Mouse (Mus musculus) midbrain, embryonic 13.5 days (tissue): ENCODE measurements at regions not wholly inside any gene's neighbourhood (a gene's known extent, or its start where the extent isn't known, plus 50 kb on each side); places are given as distances from the start of the nearest gene placed in this dataset.

Experiments used
- ATAC-seq: fragments of 200-750 bp; cut with Nextera tagmentation; 2 replicates; pipeline ENCODE4 v1.8.0; 2017; ENCODE audit warnings: mild to moderate bottlenecking, moderate TSS enrichment, moderate library complexity
- H3K27ac ChIP-seq: fragments of 300-500 bp; sonication (generic); 2 replicates; pipeline ENCODE4 v1.5.1; 2015; ENCODE audit warnings: inconsistent platforms, mild to moderate bottlenecking, moderate library complexity
- H3K27me3 ChIP-seq: fragments of 300-500 bp; sonication (generic); 2 replicates; pipeline ENCODE4 v1.6.1; 2015; ENCODE audit warnings: mild to moderate bottlenecking, inconsistent platforms
- H3K36me3 ChIP-seq: fragments of 300-500 bp; sonication (generic); 2 replicates; pipeline ENCODE4 v1.6.1; 2015; ENCODE audit warnings: mild to moderate bottlenecking, inconsistent platforms
- H3K4me1 ChIP-seq: fragments of 300-500 bp; sonication (generic); replicated peaks from 2 replicates; pipeline ENCODE4 v1.6.1; 2015; ENCODE audit warnings: inconsistent platforms
- H3K4me2 ChIP-seq: fragments of 300-500 bp; sonication (generic); replicated peaks from 2 replicates; pipeline ENCODE4 v1.6.1; 2015; ENCODE audit warnings: moderate library complexity, mild to moderate bottlenecking, inconsistent platforms
- H3K4me3 ChIP-seq: fragments of 300-500 bp; sonication (generic); replicated peaks from 2 replicates; pipeline ENCODE4 v1.5.1; 2015; ENCODE audit warnings: mild to moderate bottlenecking, inconsistent platforms
- H3K9ac ChIP-seq: fragments of 300-500 bp; sonication (generic); replicated peaks from 2 replicates; pipeline ENCODE4 v1.6.1; 2015; ENCODE audit warnings: mild to moderate bottlenecking, inconsistent platforms
- H3K9me3 ChIP-seq: fragments of 300-500 bp; sonication (generic); 2 replicates; pipeline ENCODE4 v1.6.1; 2016; ENCODE audit warnings: mild to moderate bottlenecking, inconsistent platforms
- WGBS: fragments of 180-500 bp; shearing (Covaris S2); methylation state at CpG from one replicate; pipeline ENCODE4 v1.1.7; 2015; 5-methylcytosine and 5-hydroxymethylcytosine counted together

DNA sequence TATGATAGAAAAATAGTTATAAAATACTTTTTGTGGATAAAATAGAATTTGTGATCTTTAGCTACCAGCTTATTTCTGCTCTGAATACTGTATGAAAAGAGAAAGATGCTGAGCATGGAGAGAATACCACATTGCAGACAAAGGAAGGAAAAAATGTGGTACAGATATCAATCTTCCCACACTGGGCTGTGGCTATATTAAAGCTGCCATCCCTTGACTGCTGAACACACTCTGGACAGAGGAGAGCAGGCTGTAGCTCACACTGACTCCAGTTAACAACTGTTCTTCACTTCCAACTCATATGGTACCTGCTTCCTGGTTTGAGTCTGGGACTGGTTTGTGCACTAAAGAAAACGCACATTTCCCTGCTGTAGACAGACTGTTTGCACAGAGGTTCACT is 76.7 kb upstream of the Try4 start:
- Histone ChIP-seq H3K4me1 (no peaks in the 10 kb centered on the region), H3K36me3 (no peaks in the 10 kb centered on the region), H3K27ac (no peak overlapping the region), H3K27me3 (no peaks in the 10 kb centered on the region), H3K4me2 (no peak overlapping the region), H3K4me3 (no peak overlapping the region), H3K9ac (no peak overlapping the region), H3K9me3 (no peaks in the 10 kb centered on the region)
- 85% methylated on average over 1 of the region's 1 CpGs for WGBS
- no peak for ATAC-seq

DNA sequence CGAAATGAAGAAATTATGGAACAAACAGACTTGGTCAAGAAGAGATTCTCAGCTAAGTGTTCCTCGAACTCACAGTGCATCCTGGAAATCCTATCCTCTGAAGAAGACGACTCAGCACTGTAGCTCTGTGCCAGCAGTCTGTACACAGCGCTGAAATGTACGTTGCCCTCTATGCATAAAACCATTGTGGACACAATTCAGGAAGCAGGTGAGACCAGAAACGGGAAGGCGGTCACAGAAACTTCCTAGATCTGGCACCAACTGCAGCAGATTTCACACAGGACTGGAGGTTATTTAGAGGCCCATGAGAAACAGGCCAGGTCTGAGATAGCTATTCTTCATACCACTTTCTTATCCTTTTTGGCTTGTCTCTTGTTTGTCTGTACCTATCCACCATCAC is 83.7 kb upstream of the Try4 start:
- no peaks in the 10 kb centered on the region for H3K36me3 ChIP-seq
- WGBS: 88% methylated on average over 7 of the region's 7 CpGs
- no peaks in the 10 kb centered on the region for H3K4me1 ChIP-seq
- H3K27ac ChIP-seq: no peak overlapping the region
- H3K4me2 ChIP-seq: no peak overlapping the region
- H3K9ac ChIP-seq: no peak overlapping the region
- H3K27me3 ChIP-seq: no peaks in the 10 kb centered on the region
- H3K9me3 ChIP-seq: no peaks in the 10 kb centered on the region
- ATAC-seq: no peak
- H3K4me3 ChIP-seq: no peak overlapping the region

GRCm38 (mm10) chr6:41215857-41216256 is 86.2 kb upstream of the Try4 start:
- no peak for ATAC-seq
- no peaks in the 10 kb centered on the region for H3K9me3 ChIP-seq
- H3K27ac ChIP-seq: no peak overlapping the region
- H3K4me2 ChIP-seq: no peak overlapping the region
- 87% methylated on average over 4 of the region's 4 CpGs for WGBS
- no peak overlapping the region for H3K9ac ChIP-seq
- no peaks in the 10 kb centered on the region for H3K27me3 ChIP-seq
- no peaks in the 10 kb centered on the region for H3K36me3 ChIP-seq
- no peaks in the 10 kb centered on the region for H3K4me1 ChIP-seq
- H3K4me3 ChIP-seq: no peak overlapping the region

DNA sequence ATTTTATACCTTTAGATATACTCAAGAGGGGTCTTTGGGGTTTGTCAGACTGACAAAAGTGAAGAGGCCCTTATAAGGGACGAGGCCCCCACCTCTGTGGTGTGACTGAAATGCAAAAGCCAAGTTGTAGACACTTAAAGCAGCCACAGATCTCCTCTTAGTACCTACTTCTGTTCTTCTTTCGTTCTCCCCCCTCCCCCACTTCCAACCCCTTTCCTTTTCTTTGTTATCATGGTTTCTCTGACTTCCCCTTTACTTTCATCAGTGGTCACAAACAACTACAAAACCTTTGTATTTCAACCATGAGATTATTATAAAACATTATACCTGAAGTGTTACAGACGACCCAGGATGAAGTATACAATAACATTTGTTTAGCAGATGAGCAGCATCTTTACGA is 96.2 kb upstream of the Try4 start:
- no peak overlapping the region for H3K4me2 ChIP-seq
- H3K4me1 ChIP-seq: no peaks in the 10 kb centered on the region
- no peaks in the 10 kb centered on the region for H3K27me3 ChIP-seq
- H3K27ac ChIP-seq: no peak overlapping the region
- ATAC-seq: no peak
- H3K9ac ChIP-seq: no peak overlapping the region
- no peaks in the 10 kb centered on the region for H3K36me3 ChIP-seq
- H3K9me3 ChIP-seq: no peaks in the 10 kb centered on the region
- H3K4me3 ChIP-seq: no peak overlapping the region
- WGBS: 74% methylated on average over 4 of the region's 4 CpGs

DNA sequence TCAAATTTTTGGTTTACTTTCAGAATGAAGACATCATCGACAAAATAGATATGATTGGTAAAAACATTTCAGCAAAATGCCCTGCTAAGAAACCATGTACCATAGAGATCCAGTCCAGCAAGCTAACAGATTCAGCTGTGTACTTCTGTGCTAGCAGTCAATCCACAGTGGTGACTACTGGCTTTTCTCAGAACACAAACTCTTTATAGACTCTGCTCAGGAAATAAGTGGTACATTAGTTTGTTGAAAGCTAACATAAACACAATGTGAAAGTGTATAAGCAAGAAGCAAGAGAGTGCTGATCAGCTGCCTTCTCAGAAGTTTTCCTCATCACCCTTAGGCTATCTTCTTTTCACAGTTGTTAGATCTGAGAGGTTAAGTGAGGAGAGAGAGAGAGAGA is 99.2 kb upstream of the Try4 start:
- 87% methylated on average over 1 of the region's 1 CpGs for WGBS
- H3K27me3 ChIP-seq: no peaks in the 10 kb centered on the region
- no peak overlapping the region for H3K4me2 ChIP-seq
- no peaks in the 10 kb centered on the region for H3K9me3 ChIP-seq
- H3K9ac ChIP-seq: no peak overlapping the region
- H3K27ac ChIP-seq: no peak overlapping the region
- H3K4me3 ChIP-seq: no peak overlapping the region
- no peak for ATAC-seq
- H3K36me3 ChIP-seq: no peaks in the 10 kb centered on the region
- H3K4me1 ChIP-seq: no peaks in the 10 kb centered on the region

DNA sequence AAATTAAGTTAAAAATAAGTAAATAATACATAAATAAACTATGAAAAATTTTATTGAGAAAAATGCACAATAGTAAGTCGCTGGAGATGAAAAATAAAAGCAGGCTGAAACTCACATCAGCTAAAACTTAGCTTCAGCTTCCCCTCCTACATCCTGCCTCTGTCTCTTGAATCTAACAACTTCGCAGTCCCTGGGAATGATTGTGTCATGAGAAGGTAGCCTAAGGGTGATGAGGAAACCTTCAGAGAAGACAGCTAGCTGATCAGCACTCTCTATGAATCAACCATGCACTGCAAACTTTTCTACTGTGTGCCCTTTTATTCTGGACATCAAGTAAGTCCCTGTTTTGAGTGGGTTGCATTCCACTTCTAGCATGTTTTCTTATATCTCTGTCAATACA is 99.8 kb upstream of the Try4 start:
- Histone ChIP-seq H3K4me3 (no peak overlapping the region), H3K4me1 (no peaks in the 10 kb centered on the region), H3K36me3 (no peaks in the 10 kb centered on the region), H3K27me3 (no peaks in the 10 kb centered on the region), H3K4me2 (no peak overlapping the region), H3K9me3 (no peaks in the 10 kb centered on the region), H3K27ac (no peak overlapping the region), H3K9ac (no peak overlapping the region)
- ATAC-seq: no peak
- 79% methylated on average over 2 of the region's 2 CpGs for WGBS

DNA sequence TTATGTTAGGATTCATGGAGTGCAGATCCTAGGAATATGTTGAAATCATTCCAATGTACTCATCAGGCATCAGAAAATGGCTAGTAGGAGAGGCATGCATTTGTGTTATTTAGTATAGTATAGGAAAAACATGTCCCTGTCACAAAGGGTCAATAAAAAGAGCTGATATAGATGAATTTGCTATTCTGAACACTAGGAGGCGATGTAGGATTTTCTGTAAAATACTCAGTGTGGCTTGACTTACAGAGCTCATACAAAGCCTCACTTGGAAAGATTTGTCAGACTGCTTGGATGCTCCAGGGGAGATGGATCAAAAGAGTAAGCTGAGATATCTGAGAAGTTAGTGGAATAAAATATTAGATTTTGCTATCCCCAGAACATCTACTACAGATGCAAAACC is 107.6 kb upstream of the Try4 start:
- H3K27me3 ChIP-seq: no peaks in the 10 kb centered on the region
- H3K4me1 ChIP-seq: 0 out of 2 replicates have a peak, but pooled peaks cover 4% of the 10 kb centered on the region
- H3K4me2 ChIP-seq: no peak overlapping the region
- H3K36me3 ChIP-seq: no peaks in the 10 kb centered on the region
- 42% methylated on average over 1 of the region's 1 CpGs for WGBS
- no peak overlapping the region for H3K27ac ChIP-seq
- ATAC-seq: no peak
- no peak overlapping the region for H3K9ac ChIP-seq
- H3K4me3 ChIP-seq: no peak overlapping the region
- no peaks in the 10 kb centered on the region for H3K9me3 ChIP-seq

GRCm38 (mm10) chr6:41191734-41192326 is 110.2 kb upstream of the Try4 start:
- 92% methylated on average over 1 of the region's 1 CpGs for WGBS
- peak; percentile 76 for ATAC-seq
- no peaks in the 10 kb centered on the region for H3K9me3 ChIP-seq
- H3K4me1 ChIP-seq: 0 out of 2 replicates have a peak, but pooled peaks cover 4% of the 10 kb centered on the region
- no peak overlapping the region for H3K9ac ChIP-seq
- no peaks in the 10 kb centered on the region for H3K36me3 ChIP-seq
- no peak overlapping the region for H3K27ac ChIP-seq
- H3K4me2 ChIP-seq: no peak overlapping the region
- no peak overlapping the region for H3K4me3 ChIP-seq
- H3K27me3 ChIP-seq: no peaks in the 10 kb centered on the region

- no peak for ATAC-seq
Observed at GRCm38 (mm10) chr6:41188910-41189309, 113.2 kb upstream of the Try4 start.

GRCm38 (mm10) chr6:41187966-41188365 is 114.1 kb upstream of the Try4 start:
- WGBS: 91% methylated on average over 1 of the region's 1 CpGs
- no peak for ATAC-seq

More at GRCm38 (mm10) chr6:41188910-41189309, 113.2 kb upstream of the Try4 start:
- Histone ChIP-seq H3K27ac (no peak overlapping the region), H3K36me3 (no peaks in the 10 kb centered on the region), H3K4me3 (no peak overlapping the region), H3K9ac (no peak overlapping the region), H3K4me2 (no peak overlapping the region), H3K4me1 (0 out of 2 replicates have a peak, but pooled peaks cover 4% of the 10 kb centered on the region), H3K9me3 (no peaks in the 10 kb centered on the region), H3K27me3 (no peaks in the 10 kb centered on the region)
- WGBS: 81% methylated on average over 2 of the region's 2 CpGs

GRCm38 (mm10) chr6:41178896-41179295 is 123.2 kb upstream of the Try4 start:
- Histone ChIP-seq H3K36me3 (no peaks in the 10 kb centered on the region), H3K27ac (no peak overlapping the region), H3K9ac (no peak overlapping the region), H3K27me3 (no peaks in the 10 kb centered on the region), H3K9me3 (no peaks in the 10 kb centered on the region), H3K4me2 (no peak overlapping the region), H3K4me1 (no peaks in the 10 kb centered on the region), H3K4me3 (no peak overlapping the region)
- no peak for ATAC-seq
- 91% methylated on average over 7 of the region's 7 CpGs for WGBS

More at GRCm38 (mm10) chr6:41187966-41188365, 114.1 kb upstream of the Try4 start:
- H3K4me1 ChIP-seq: 0 out of 2 replicates have a peak, but pooled peaks cover 4% of the 10 kb centered on the region
- H3K4me2 ChIP-seq: no peak overlapping the region
- no peaks in the 10 kb centered on the region for H3K27me3 ChIP-seq
- no peaks in the 10 kb centered on the region for H3K9me3 ChIP-seq
- H3K27ac ChIP-seq: no peak overlapping the region
- no peaks in the 10 kb centered on the region for H3K36me3 ChIP-seq
- no peak overlapping the region for H3K9ac ChIP-seq
- no peak overlapping the region for H3K4me3 ChIP-seq

- H3K27me3 ChIP-seq: no peaks in the 10 kb centered on the region
- ATAC-seq: no peak
- H3K4me2 ChIP-seq: no peak overlapping the region
- no peak overlapping the region for H3K27ac ChIP-seq
- H3K4me3 ChIP-seq: no peak overlapping the region
- no peak overlapping the region for H3K9ac ChIP-seq
- H3K36me3 ChIP-seq: no peaks in the 10 kb centered on the region
- H3K4me1 ChIP-seq: no peaks in the 10 kb centered on the region
- H3K9me3 ChIP-seq: no peaks in the 10 kb centered on the region
- 68% methylated on average over 2 of the region's 2 CpGs for WGBS
Observed at GRCm38 (mm10) chr6:41178019-41178418, 124.0 kb upstream of the Try4 start.

DNA sequence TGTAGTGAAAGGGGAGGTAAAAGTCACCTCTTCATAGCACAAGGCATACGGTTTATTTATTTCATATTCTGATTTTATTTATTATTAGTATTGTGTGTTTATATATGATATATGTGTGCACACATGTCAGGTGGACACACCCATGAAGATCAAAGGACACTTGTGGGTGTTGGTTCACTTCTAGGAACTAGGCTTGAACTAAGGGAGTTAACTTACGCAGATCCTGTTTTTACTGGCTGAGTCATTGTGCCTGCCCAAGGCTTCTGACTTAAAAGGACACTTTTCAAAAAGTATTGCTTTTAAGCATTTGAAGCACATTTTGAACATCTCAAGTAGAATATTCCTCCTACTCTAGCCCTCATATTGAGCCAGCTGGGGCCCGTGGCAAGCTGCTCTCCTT is 124.9 kb upstream of the Try4 start:
- ATAC-seq: no peak
- Histone ChIP-seq H3K36me3 (no peaks in the 10 kb centered on the region), H3K4me3 (no peak overlapping the region), H3K9me3 (no peaks in the 10 kb centered on the region), H3K9ac (no peak overlapping the region), H3K27ac (no peak overlapping the region), H3K4me2 (no peak overlapping the region), H3K4me1 (no peaks in the 10 kb centered on the region), H3K27me3 (no peaks in the 10 kb centered on the region)
- WGBS: 91% methylated on average over 3 of the region's 3 CpGs
